ENCODE assay signal across 9 mouse cellular contexts in genomic region chr5:115403436-115404140, GRCm38 (mm10). TPM values are rescaled to one million over a fixed set of nuclear protein-coding genes. Genes with fewer than 3 reads are reported as not detected.
DNase-seq lines count a peak whose midpoint lies in the region; ATAC-seq lines count a peak whose summit lies in the region.
"Had no signal": no experiment of that assay in that cellular context is flagged by ENCODE, and none has a peak within 500 bp of the region (broad histone marks: within the 10 kb centered on the region; RNA-seq: fewer than 3 reads in every experiment).

No protein-coding gene starts in this region.

- H3K36me3 ChIP-seq in kidney, embryonic 16.5 days (ENCODE audit: insufficient read depth, low read length) = no peaks in the 10 kb centered on the region
- H3K36me3 ChIP-seq in embryonic facial prominence, embryonic 14.5 days (ENCODE audit: control insufficient read depth, insufficient read depth, low read length) = no peaks in the 10 kb centered on the region
- H3K36me3 ChIP-seq in limb, embryonic 13.5 days = no peaks in the 10 kb centered on the region

- peak overlapping the region; percentile 66 for H3K9ac ChIP-seq in kidney, embryonic 16.5 days (replicated peaks; ENCODE audit: low read length)
- no peak overlapping the region; the same call in 1 of the 2 replicates for H3K9ac ChIP-seq in embryonic facial prominence, embryonic 14.5 days (ENCODE audit: low read depth, low read length)
- H3K9ac ChIP-seq in limb, embryonic 13.5 days = no peak overlapping the region

- no peaks in the 10 kb centered on the region for H3K27me3 ChIP-seq in kidney, embryonic 16.5 days (ENCODE audit: insufficient read depth, low read length)
- H3K27me3 ChIP-seq in embryonic facial prominence, embryonic 14.5 days (replicated peaks; ENCODE audit: control insufficient read depth, insufficient read depth, low read length) = no peaks in the 10 kb centered on the region
- H3K27me3 ChIP-seq in limb, embryonic 13.5 days = no peaks in the 10 kb centered on the region

- peaks cover 15% of the 10 kb centered on the region for H3K4me1 ChIP-seq in kidney, embryonic 16.5 days (ENCODE audit: insufficient read depth, low read length)
- H3K4me1 ChIP-seq in embryonic facial prominence, embryonic 14.5 days (ENCODE audit: control insufficient read depth, insufficient read depth, low read length) = peaks cover 11% of the 10 kb centered on the region; the same call in 1 of the 2 replicates
- peaks cover 19% of the 10 kb centered on the region for H3K4me1 ChIP-seq in limb, embryonic 13.5 days

- 24% methylated on average over 16 of the region's 17 CpGs for WGBS in kidney, embryonic 16.5 days
- WGBS in embryonic facial prominence, embryonic 14.5 days = 18% methylated on average over 14 of the region's 17 CpGs
- 29% methylated on average over 17 of the region's 17 CpGs for WGBS in limb, embryonic 13.5 days

- H3K4me3 ChIP-seq in kidney, embryonic 16.5 days (ENCODE audit: low read length) = peak overlapping the region; percentile 2; the same call in 1 of the 2 replicates
- peak overlapping the region; percentile 29; the same call in 1 of the 2 replicates for H3K4me3 ChIP-seq in embryonic facial prominence, embryonic 14.5 days (ENCODE audit: low read depth, low read length)
- H3K4me3 ChIP-seq in limb, embryonic 13.5 days = peak overlapping the region; percentile 30

- DNase-seq in kidney, adult 18-20 months = no peak
- DNase-seq in embryonic facial prominence, embryonic 14.5 days (ENCODE audit: low spot score) = peak; percentile 26
- peak; percentile 79 for DNase-seq in retina, postnatal 7 days (ENCODE audit: low read depth, low spot score)
- DNase-seq in gastrocnemius, adult 18-20 months (ENCODE audit: low spot score) = no peak
- no peak for DNase-seq in frontal cortex, adult 2 months (ENCODE audit: extremely low spot score in 1 of 2, low spot score in 1 of 2)
- no peak for DNase-seq in natural killer cell, adult 2 months (ENCODE audit: low spot score in 2 of 2)

- no peak for ATAC-seq in kidney, embryonic 16.5 days (ENCODE audit: low FRiP score, low TSS enrichment)
- peak; percentile 45 for ATAC-seq in embryonic facial prominence, embryonic 14.5 days (ENCODE audit: low read depth)
- ATAC-seq in limb, embryonic 13.5 days (ENCODE audit: low FRiP score, low read depth) = no peak

- H3K4me2 ChIP-seq in kidney, embryonic 16.5 days (replicated peaks; ENCODE audit: low read depth, low read length) = peak overlapping the region; percentile 58
- peak overlapping the region; percentile 57 for H3K4me2 ChIP-seq in embryonic facial prominence, embryonic 14.5 days (ENCODE audit: low read depth, low read length)
- H3K4me2 ChIP-seq in limb, embryonic 13.5 days (replicated peaks) = peak overlapping the region; percentile 63

- H3K27ac ChIP-seq in kidney, embryonic 16.5 days (ENCODE audit: low read length) = no peak overlapping the region
- peak overlapping the region; percentile 33; the same call in 1 of the 2 replicates for H3K27ac ChIP-seq in embryonic facial prominence, embryonic 14.5 days (replicated peaks; ENCODE audit: low read depth, low read length)
- no peak overlapping the region for H3K27ac ChIP-seq in limb, embryonic 13.5 days

- no peaks in the 10 kb centered on the region for H3K9me3 ChIP-seq in kidney, embryonic 16.5 days (ENCODE audit: low read length)
- no peaks in the 10 kb centered on the region for H3K9me3 ChIP-seq in embryonic facial prominence, embryonic 14.5 days (ENCODE audit: control insufficient read depth, low read length)
- H3K9me3 ChIP-seq in limb, embryonic 13.5 days = no peaks in the 10 kb centered on the region

RNA-seq across cellular contexts. Expression of gene Msi1, which starts 25.8 kb away (rescaled TPM):
- 12.1 and 14.1 TPM in 2 replicates for polyA plus RNA-seq in kidney, embryonic 16.5 days (2015; fragmentation: Nextera tagmentation; extraction: Ambion mirVana)
- polyA plus RNA-seq in embryonic facial prominence, embryonic 14.5 days (2014; fragmentation: Nextera tagmentation; extraction: Ambion mirVana) = 16.0 and 16.2 TPM in 2 replicates
- 18.2 and 18.4 TPM in 2 replicates for polyA plus RNA-seq in limb, embryonic 13.5 days (2015; fragmentation: Nextera tagmentation; extraction: Ambion mirVana)
- under 1 TPM in 1 of 2 experiments, not detected in 1; 0.57 TPM for total RNA-seq in gastrocnemius, adult 18-20 months (2021)
- polyA plus RNA-seq in frontal cortex, adult 2 months (2012; rRNA removed) = 58.3 and 61.5 TPM in 2 replicates
- total RNA-seq: megakaryocyte-erythroid progenitor cell, adult 5-6 weeks had no signal

RNA-seq across cellular contexts. Expression of gene Cox6a1, which starts 54.8 kb away (rescaled TPM):
- polyA plus RNA-seq in kidney, embryonic 16.5 days (2015; fragmentation: Nextera tagmentation; extraction: Ambion mirVana) = 1,046 and 1,071 TPM in 2 replicates
- 833 and 912 TPM in 2 replicates for polyA plus RNA-seq in embryonic facial prominence, embryonic 14.5 days (2014; fragmentation: Nextera tagmentation; extraction: Ambion mirVana)
- 677 and 710 TPM in 2 replicates for polyA plus RNA-seq in limb, embryonic 13.5 days (2015; fragmentation: Nextera tagmentation; extraction: Ambion mirVana)
- total RNA-seq in gastrocnemius, adult 18-20 months (2021) = 10 to 100 TPM; 42.5 to 67.7 TPM
- polyA plus RNA-seq in frontal cortex, adult 2 months (2012; rRNA removed) = 2,228 and 3,541 TPM in 2 replicates

Comparison
In these comparisons a context has a peak if more than half of its experiments do, and no peak if none do; other contexts are left out.
1. DNase-seq: peak in embryonic facial prominence, embryonic 14.5 days (single experiment) and retina, postnatal 7 days (single experiment); none in kidney, adult 18-20 months (single experiment), gastrocnemius, adult 18-20 months (single experiment), frontal cortex, adult 2 months (0 of 2) and natural killer cell, adult 2 months (0 of 2).
2. Peak in every context shown above with its lines, with median percentiles within 50 percentile points of each other: H3K4me2 ChIP-seq and H3K4me3 ChIP-seq.